Mouse (Mus musculus): ENCODE measurements around the gene Fubp3.

DNA sequence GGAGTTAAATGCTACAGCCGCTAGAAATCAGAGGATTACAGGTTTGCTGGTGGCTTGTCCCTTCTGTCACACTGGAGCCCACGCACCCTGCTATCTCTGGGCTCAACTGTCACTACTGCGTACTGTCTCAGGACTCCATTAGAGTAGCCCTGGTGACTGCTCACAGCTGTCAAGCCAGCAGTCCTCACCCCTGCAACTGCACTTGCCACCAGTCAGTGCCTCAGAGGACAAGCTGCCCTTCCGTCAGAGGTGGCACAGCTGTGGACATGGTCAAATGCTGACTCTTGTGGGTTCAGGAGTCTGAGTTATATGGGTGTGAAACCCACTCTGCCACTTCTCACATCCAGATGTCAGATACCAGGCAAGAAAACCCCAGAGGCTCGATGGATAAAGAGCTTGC, 33.7 kb upstream of the Fubp3 start:
- no peak for TF ChIP-seq CTCF (IDR thresholded peaks at IDR 0.05; ENCODE audit: extremely low read depth, insufficient read depth, insufficient read length, insufficient replicate concordance)
- no peak for TF ChIP-seq POLR2A (IDR thresholded peaks at IDR 0.05; ENCODE audit: low read depth, low read length)

Measured in spleen, adult 2 months (tissue).